Mouse (Mus musculus): ENCODE measurements around the gene Syngr2. TPM values are rescaled to one million over a fixed set of nuclear protein-coding genes. Genes with fewer than 3 reads are reported as not detected.
A peak's percentile ranks its signal among the peaks of the same experiment; 100 is the strongest.

Syngr2 gene
- polyA plus RNA-seq, 1 experiment from 2014 or later, result 129 TPM

- peaks cover 3% of the 10 kb centered on the region; the same call in 1 of the 2 replicates for H3K36me3 ChIP-seq (ENCODE audit: control insufficient read depth, insufficient read depth, low read length)
- no peak overlapping the region for H3K4me2 ChIP-seq (ENCODE audit: low read depth, low read length)
- H3K4me1 ChIP-seq (ENCODE audit: control insufficient read depth, insufficient read depth, low read length), result no peaks in the 10 kb centered on the region; the same call in 1 of the 2 replicates
- H3K27ac ChIP-seq (ENCODE audit: low read length), result 0 out of 2 replicates have a peak overlapping the region, but pooled peaks have one; percentile 34
- ATAC-seq (ENCODE audit: insufficient read depth, low FRiP score), result no peak
- no peak overlapping the region for H3K4me3 ChIP-seq (replicated peaks; ENCODE audit: low read length)
- no peak overlapping the region for H3K9ac ChIP-seq (ENCODE audit: low read length)
- no peaks in the 10 kb centered on the region for H3K27me3 ChIP-seq (ENCODE audit: control insufficient read depth, insufficient read depth, low read length)
- H3K9me3 ChIP-seq (replicated peaks; ENCODE audit: control insufficient read depth, low read length), result no peaks in the 10 kb centered on the region
- 75% methylated on average over 7 of the region's 7 CpGs for WGBS
Measured at GRCm38 (mm10) chr11:117769683-117770047, 39.8 kb upstream of the Syngr2 start.

- Histone ChIP-seq H3K4me1 (ENCODE audit: control insufficient read depth, insufficient read depth, low read length) (no peaks in the 10 kb centered on the region; the same call in 1 of the 2 replicates), H3K4me3 (replicated peaks; ENCODE audit: low read length) (no peak overlapping the region), H3K27me3 (ENCODE audit: control insufficient read depth, insufficient read depth, low read length) (no peaks in the 10 kb centered on the region), H3K27ac (ENCODE audit: low read length) (no peak overlapping the region), H3K36me3 (ENCODE audit: control insufficient read depth, insufficient read depth, low read length) (no peaks in the 10 kb centered on the region; the same call in 1 of the 2 replicates), H3K9ac (ENCODE audit: low read length) (no peak overlapping the region), H3K4me2 (ENCODE audit: low read depth, low read length) (no peak overlapping the region), H3K9me3 (replicated peaks; ENCODE audit: control insufficient read depth, low read length) (no peaks in the 10 kb centered on the region)
- no peak for ATAC-seq (ENCODE audit: insufficient read depth, low FRiP score)
- 77% methylated on average over 10 of the region's 10 CpGs for WGBS
Measured at GRCm38 (mm10) chr11:117770407-117770806, 39.1 kb upstream of the Syngr2 start.

GRCm38 (mm10) chr11:117772352-117772751 lies 37.1 kb upstream of the Syngr2 start:
- Histone ChIP-seq H3K4me3 (replicated peaks; ENCODE audit: low read length) (no peak overlapping the region), H3K4me2 (ENCODE audit: low read depth, low read length) (no peak overlapping the region), H3K4me1 (ENCODE audit: control insufficient read depth, insufficient read depth, low read length) (no peaks in the 10 kb centered on the region; the same call in 1 of the 2 replicates), H3K9me3 (replicated peaks; ENCODE audit: control insufficient read depth, low read length) (no peaks in the 10 kb centered on the region), H3K27ac (ENCODE audit: low read length) (no peak overlapping the region), H3K9ac (ENCODE audit: low read length) (no peak overlapping the region), H3K36me3 (ENCODE audit: control insufficient read depth, insufficient read depth, low read length) (no peaks in the 10 kb centered on the region; the same call in 1 of the 2 replicates), H3K27me3 (ENCODE audit: control insufficient read depth, insufficient read depth, low read length) (no peaks in the 10 kb centered on the region)
- 91% methylated on average over 7 of the region's 7 CpGs for WGBS
- no peak for ATAC-seq (ENCODE audit: insufficient read depth, low FRiP score)

GRCm38 (mm10) chr11:117774925-117775324 lies 34.5 kb upstream of the Syngr2 start:
- Histone ChIP-seq H3K4me3 (replicated peaks; ENCODE audit: low read length) (no peak overlapping the region), H3K9me3 (replicated peaks; ENCODE audit: control insufficient read depth, low read length) (no peaks in the 10 kb centered on the region), H3K27me3 (ENCODE audit: control insufficient read depth, insufficient read depth, low read length) (no peaks in the 10 kb centered on the region), H3K36me3 (ENCODE audit: control insufficient read depth, insufficient read depth, low read length) (no peaks in the 10 kb centered on the region; the same call in 1 of the 2 replicates), H3K4me1 (ENCODE audit: control insufficient read depth, insufficient read depth, low read length) (peaks cover 9% of the 10 kb centered on the region), H3K9ac (ENCODE audit: low read length) (no peak overlapping the region), H3K27ac (ENCODE audit: low read length) (no peak overlapping the region), H3K4me2 (ENCODE audit: low read depth, low read length) (no peak overlapping the region)
- WGBS, result 89% methylated on average over 10 of the region's 10 CpGs
- no peak for ATAC-seq (ENCODE audit: insufficient read depth, low FRiP score)

GRCm38 (mm10) chr11:117775540-117775939 lies 33.9 kb upstream of the Syngr2 start:
- Histone ChIP-seq H3K9me3 (replicated peaks; ENCODE audit: control insufficient read depth, low read length) (no peaks in the 10 kb centered on the region), H3K4me1 (ENCODE audit: control insufficient read depth, insufficient read depth, low read length) (peaks cover 15% of the 10 kb centered on the region), H3K4me3 (replicated peaks; ENCODE audit: low read length) (no peak overlapping the region), H3K27me3 (ENCODE audit: control insufficient read depth, insufficient read depth, low read length) (no peaks in the 10 kb centered on the region), H3K27ac (ENCODE audit: low read length) (no peak overlapping the region), H3K4me2 (ENCODE audit: low read depth, low read length) (no peak overlapping the region), H3K36me3 (ENCODE audit: control insufficient read depth, insufficient read depth, low read length) (no peaks in the 10 kb centered on the region; the same call in 1 of the 2 replicates), H3K9ac (ENCODE audit: low read length) (no peak overlapping the region)
- no peak for ATAC-seq (ENCODE audit: insufficient read depth, low FRiP score)
- WGBS, result 89% methylated on average over 13 of the region's 13 CpGs

GRCm38 (mm10) chr11:117776085-117776792 lies 33.2 kb upstream of the Syngr2 start:
- Histone ChIP-seq H3K9me3 (replicated peaks; ENCODE audit: control insufficient read depth, low read length) (no peaks in the 10 kb centered on the region), H3K4me2 (ENCODE audit: low read depth, low read length) (no peak overlapping the region), H3K9ac (ENCODE audit: low read length) (no peak overlapping the region), H3K36me3 (ENCODE audit: control insufficient read depth, insufficient read depth, low read length) (no peaks in the 10 kb centered on the region; the same call in 1 of the 2 replicates), H3K27ac (ENCODE audit: low read length) (no peak overlapping the region), H3K4me3 (replicated peaks; ENCODE audit: low read length) (no peak overlapping the region), H3K4me1 (ENCODE audit: control insufficient read depth, insufficient read depth, low read length) (peaks cover 22% of the 10 kb centered on the region), H3K27me3 (ENCODE audit: control insufficient read depth, insufficient read depth, low read length) (no peaks in the 10 kb centered on the region)
- no peak for ATAC-seq (ENCODE audit: insufficient read depth, low FRiP score)
- WGBS, result 93% methylated on average over 14 of the region's 14 CpGs

GRCm38 (mm10) chr11:117777111-117777510 lies 32.4 kb upstream of the Syngr2 start:
- ATAC-seq (ENCODE audit: insufficient read depth, low FRiP score), result no peak
- H3K36me3 ChIP-seq (ENCODE audit: control insufficient read depth, insufficient read depth, low read length), result no peaks in the 10 kb centered on the region; the same call in 1 of the 2 replicates
- no peak overlapping the region for H3K9ac ChIP-seq (ENCODE audit: low read length)
- peaks cover 31% of the 10 kb centered on the region for H3K4me1 ChIP-seq (ENCODE audit: control insufficient read depth, insufficient read depth, low read length)
- no peaks in the 10 kb centered on the region for H3K9me3 ChIP-seq (replicated peaks; ENCODE audit: control insufficient read depth, low read length)
- WGBS, result 83% methylated on average over 5 of the region's 5 CpGs
- no peak overlapping the region for H3K27ac ChIP-seq (ENCODE audit: low read length)
- no peaks in the 10 kb centered on the region for H3K27me3 ChIP-seq (ENCODE audit: control insufficient read depth, insufficient read depth, low read length)
- H3K4me3 ChIP-seq (replicated peaks; ENCODE audit: low read length), result no peak overlapping the region
- no peak overlapping the region for H3K4me2 ChIP-seq (ENCODE audit: low read depth, low read length)

- no peaks in the 10 kb centered on the region for H3K27me3 ChIP-seq (ENCODE audit: control insufficient read depth, insufficient read depth, low read length)
- no peak overlapping the region for H3K4me3 ChIP-seq (replicated peaks; ENCODE audit: low read length)
- H3K36me3 ChIP-seq (ENCODE audit: control insufficient read depth, insufficient read depth, low read length), result no peaks in the 10 kb centered on the region; the same call in 1 of the 2 replicates
- no peak for ATAC-seq (ENCODE audit: insufficient read depth, low FRiP score)
- no peak overlapping the region for H3K27ac ChIP-seq (ENCODE audit: low read length)
- no peaks in the 10 kb centered on the region for H3K9me3 ChIP-seq (replicated peaks; ENCODE audit: control insufficient read depth, low read length)
- H3K4me1 ChIP-seq (ENCODE audit: control insufficient read depth, insufficient read depth, low read length), result peaks cover 37% of the 10 kb centered on the region
- no peak overlapping the region for H3K9ac ChIP-seq (ENCODE audit: low read length)
- H3K4me2 ChIP-seq (ENCODE audit: low read depth, low read length), result no peak overlapping the region
- whole genome bisulfite sequencing, result 90% methylated on average over 11 of the region's 11 CpGs
Measured at GRCm38 (mm10) chr11:117778031-117778430, 31.4 kb upstream of the Syngr2 start.

- peaks cover 43% of the 10 kb centered on the region for H3K4me1 ChIP-seq (ENCODE audit: control insufficient read depth, insufficient read depth, low read length)
- H3K9ac ChIP-seq (ENCODE audit: low read length), result peak overlapping the region; percentile 82
- H3K27me3 ChIP-seq (ENCODE audit: control insufficient read depth, insufficient read depth, low read length), result no peaks in the 10 kb centered on the region
- 46% methylated on average over 12 of the region's 12 CpGs for WGBS
- H3K4me3 ChIP-seq (replicated peaks; ENCODE audit: low read length), result peak overlapping the region; percentile 61
- H3K27ac ChIP-seq (ENCODE audit: low read length), result peak overlapping the region; percentile 97
- H3K4me2 ChIP-seq (ENCODE audit: low read depth, low read length), result peak overlapping the region; percentile 83
- no peaks in the 10 kb centered on the region; the same call in 1 of the 2 replicates for H3K36me3 ChIP-seq (ENCODE audit: control insufficient read depth, insufficient read depth, low read length)
- ATAC-seq (ENCODE audit: insufficient read depth, low FRiP score), result no peak
- H3K9me3 ChIP-seq (replicated peaks; ENCODE audit: control insufficient read depth, low read length), result no peaks in the 10 kb centered on the region
Measured at GRCm38 (mm10) chr11:117778851-117779433, 30.5 kb upstream of the Syngr2 start.

All from stomach, embryonic 16.5 days (tissue).